In the genomic region with DNA sequence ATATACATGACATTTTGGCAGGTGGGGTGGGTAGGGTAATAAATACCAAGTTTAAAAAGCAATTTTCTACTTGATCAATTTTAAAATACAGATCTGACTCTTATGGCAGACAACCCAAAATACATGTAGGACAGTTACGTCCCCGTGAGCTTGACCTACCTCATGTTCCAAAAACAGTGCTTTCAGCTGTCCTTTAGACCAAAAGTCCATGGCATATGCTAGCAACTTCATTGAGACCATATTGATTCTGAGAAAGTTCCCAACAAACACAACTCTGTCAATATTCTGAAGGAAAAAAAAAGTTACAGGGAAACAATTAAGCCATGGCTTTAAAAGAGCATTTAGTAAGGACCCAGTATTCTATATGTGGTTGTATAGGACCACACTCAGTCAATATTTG, we compare ENCODE assay signal across 35 mouse cellular contexts.
"Had no signal": no experiment of that assay in that cellular context is flagged by ENCODE, and none has a peak within 500 bp of the region (broad histone marks: within the 10 kb centered on the region; RNA-seq: fewer than 3 reads in every experiment).

No protein-coding gene starts in this region.

- DNase-seq: heart, postnatal 10 days; heart, postnatal 14 days; heart, postnatal 36 days; heart, postnatal 4 days; kidney, adult 11 months; kidney, adult 18-20 months; kidney, adult 2 months; kidney, adult 8-10 months; kidney, adult 9 months; kidney, postnatal 10 days; kidney, postnatal 14 days; kidney, postnatal 25 days; kidney, postnatal 36 days; kidney, postnatal 4 days; layer of hippocampus, adult 9-11 months; layer of hippocampus, postnatal 36 days had no signal

- H3K4me1 ChIP-seq: heart, embryonic 10.5 days; heart, embryonic 12.5 days; heart, embryonic 13.5 days; heart, embryonic 15.5 days; intestine, embryonic 15.5 days; kidney, embryonic 15.5 days had no signal

- H3K36me3 ChIP-seq: hindbrain, embryonic 12.5 days; hindbrain, embryonic 15.5 days; intestine, embryonic 15.5 days; kidney, embryonic 15.5 days had no signal

- H3K27me3 ChIP-seq: heart, embryonic 12.5 days; heart, embryonic 13.5 days; heart, embryonic 15.5 days; hindbrain, embryonic 12.5 days; hindbrain, embryonic 13.5 days; hindbrain, embryonic 15.5 days; intestine, embryonic 15.5 days; kidney, embryonic 15.5 days had no signal

- H3K9me3 ChIP-seq: heart, embryonic 10.5 days; heart, embryonic 12.5 days; heart, embryonic 13.5 days; heart, embryonic 15.5 days; hindbrain, embryonic 10.5 days; hindbrain, embryonic 12.5 days; hindbrain, embryonic 13.5 days; hindbrain, embryonic 15.5 days; intestine, embryonic 15.5 days; kidney, embryonic 15.5 days had no signal

- H3K27ac ChIP-seq: heart, embryonic 10.5 days; heart, embryonic 13.5 days; heart, embryonic 15.5 days; hindbrain, embryonic 10.5 days; hindbrain, embryonic 12.5 days; hindbrain, embryonic 13.5 days; hindbrain, embryonic 14.5 days; hindbrain, embryonic 15.5 days; hindbrain, postnatal 0 days; intestine, embryonic 15.5 days; kidney, embryonic 15.5 days; kidney, postnatal 0 days; layer of hippocampus, adult 2 months had no signal

- H3K4me3 ChIP-seq: heart, embryonic 10.5 days; heart, embryonic 12.5 days; heart, embryonic 13.5 days; heart, embryonic 15.5 days; hindbrain, embryonic 10.5 days; hindbrain, embryonic 12.5 days; hindbrain, embryonic 13.5 days; hindbrain, embryonic 15.5 days; intestine, embryonic 15.5 days; kidney, embryonic 15.5 days; layer of hippocampus, adult 2 months had no signal

- H3K4me2 ChIP-seq: heart, embryonic 11.5 days; heart, embryonic 12.5 days; heart, embryonic 13.5 days; heart, embryonic 15.5 days; hindbrain, embryonic 12.5 days; hindbrain, embryonic 13.5 days; hindbrain, embryonic 14.5 days; hindbrain, embryonic 15.5 days; intestine, embryonic 15.5 days; kidney, embryonic 15.5 days had no signal

- ATAC-seq: hindbrain, embryonic 16.5 days; hindbrain, postnatal 0 days; inflammation-experienced regulatory T-cells, adult 6 months; intestine, embryonic 15.5 days; intestine, embryonic 16.5 days; intestine, postnatal 0 days had no signal

- H3K9ac ChIP-seq: heart, embryonic 12.5 days; heart, embryonic 13.5 days; heart, embryonic 15.5 days; hindbrain, embryonic 12.5 days; hindbrain, embryonic 13.5 days; hindbrain, embryonic 14.5 days; hindbrain, embryonic 15.5 days; intestine, embryonic 15.5 days; kidney, embryonic 15.5 days had no signal
